ENCODE assay signal across 32 mouse cellular contexts in genomic region chr11:97968385-97968784, GRCm38 (mm10). TPM values are rescaled to one million over a fixed set of nuclear protein-coding genes. Genes with fewer than 3 reads are reported as not detected.
"Had no signal": no experiment of that assay in that cellular context is flagged by ENCODE, and none has a peak within 500 bp of the region (broad histone marks: within the 10 kb centered on the region; RNA-seq: fewer than 3 reads in every experiment).

No protein-coding gene starts in this region.

- H3K27me3 ChIP-seq: hindbrain, embryonic 12.5 days; hindbrain, embryonic 13.5 days; hindbrain, embryonic 15.5 days; kidney, embryonic 15.5 days had no signal

- DNase-seq: heart, postnatal 10 days; heart, postnatal 14 days; heart, postnatal 36 days; heart, postnatal 4 days; kidney, adult 11 months; kidney, adult 18-20 months; kidney, adult 8-10 months; kidney, adult 9 months; kidney, postnatal 14 days; kidney, postnatal 25 days; kidney, postnatal 4 days; layer of hippocampus, adult 9-11 months; layer of hippocampus, postnatal 36 days had no signal

- ATAC-seq: hindbrain, embryonic 16.5 days; hindbrain, postnatal 0 days; inflammation-experienced regulatory T-cells, adult 6 months; intestine, embryonic 15.5 days; intestine, embryonic 16.5 days; intestine, postnatal 0 days had no signal

- H3K4me3 ChIP-seq: heart, embryonic 10.5 days; heart, embryonic 12.5 days; heart, embryonic 13.5 days; heart, embryonic 15.5 days; hindbrain, embryonic 10.5 days; hindbrain, embryonic 12.5 days; hindbrain, embryonic 13.5 days; hindbrain, embryonic 15.5 days; intestine, embryonic 15.5 days; kidney, embryonic 15.5 days; left cerebral cortex, adult 2 months had no signal

- H3K9ac ChIP-seq: heart, embryonic 12.5 days; heart, embryonic 13.5 days; heart, embryonic 15.5 days; hindbrain, embryonic 12.5 days; hindbrain, embryonic 13.5 days; hindbrain, embryonic 14.5 days; hindbrain, embryonic 15.5 days; intestine, embryonic 15.5 days; kidney, embryonic 15.5 days had no signal

- H3K36me3 ChIP-seq: heart, embryonic 10.5 days; heart, embryonic 12.5 days; heart, embryonic 13.5 days; heart, embryonic 15.5 days; hindbrain, embryonic 10.5 days; hindbrain, embryonic 12.5 days; hindbrain, embryonic 13.5 days; hindbrain, embryonic 15.5 days; intestine, embryonic 15.5 days; kidney, embryonic 15.5 days had no signal

- H3K4me2 ChIP-seq: heart, embryonic 11.5 days; heart, embryonic 12.5 days; heart, embryonic 13.5 days; heart, embryonic 15.5 days; hindbrain, embryonic 12.5 days; hindbrain, embryonic 13.5 days; hindbrain, embryonic 14.5 days; hindbrain, embryonic 15.5 days; intestine, embryonic 15.5 days; kidney, embryonic 15.5 days had no signal

- H3K9me3 ChIP-seq: heart, embryonic 10.5 days; heart, embryonic 12.5 days; heart, embryonic 13.5 days; heart, embryonic 15.5 days; hindbrain, embryonic 10.5 days; hindbrain, embryonic 12.5 days; hindbrain, embryonic 13.5 days; hindbrain, embryonic 15.5 days; intestine, embryonic 15.5 days; kidney, embryonic 15.5 days had no signal

- H3K4me1 ChIP-seq: hindbrain, embryonic 12.5 days; intestine, embryonic 15.5 days had no signal

- H3K27ac ChIP-seq: heart, embryonic 10.5 days; heart, embryonic 13.5 days; heart, embryonic 15.5 days; hindbrain, embryonic 10.5 days; hindbrain, embryonic 12.5 days; hindbrain, embryonic 13.5 days; hindbrain, embryonic 14.5 days; hindbrain, embryonic 15.5 days; hindbrain, postnatal 0 days; intestine, embryonic 15.5 days; kidney, embryonic 15.5 days; kidney, postnatal 0 days; left cerebral cortex, adult 2 months had no signal

RNA-seq across cellular contexts. Expression of gene Plxdc1, which starts 17.9 kb away (rescaled TPM):
- polyA plus RNA-seq: heart, embryonic 10.5 days; heart, embryonic 11.5 days had no signal
